Mouse (Mus musculus): Measurements from ENCODE around the gene Bsx.

The Bsx gene

GRCm38 (mm10) chr9:40889389-40889788 lies 15.5 kb downstream of the Bsx start:
- in situ Hi-C loops (cut with MboI; ENCODE audit: low sequenced_read_pairs): no loop called here

DNA sequence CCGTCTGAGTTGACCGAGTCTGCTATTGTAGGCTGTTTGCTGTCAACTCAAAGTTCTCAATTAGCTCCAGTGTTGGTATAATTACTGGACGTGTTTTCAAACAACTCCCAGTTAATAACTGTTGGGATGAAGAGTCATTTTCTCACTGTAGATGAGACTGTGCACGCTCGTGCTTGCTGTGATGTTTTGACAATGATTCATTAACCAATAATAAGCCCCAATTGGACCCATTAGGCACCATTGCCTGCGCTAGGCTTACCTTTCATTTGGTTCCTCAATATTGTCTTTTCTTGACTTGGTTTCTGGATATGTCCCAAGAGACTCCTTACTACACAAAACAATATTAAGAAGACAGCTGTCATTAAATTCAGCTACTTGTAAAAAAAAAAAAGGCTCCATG lies 18.5 kb downstream of the Bsx start:
- in situ Hi-C loops (cut with MboI; ENCODE audit: low sequenced_read_pairs): no loop called here

DNA sequence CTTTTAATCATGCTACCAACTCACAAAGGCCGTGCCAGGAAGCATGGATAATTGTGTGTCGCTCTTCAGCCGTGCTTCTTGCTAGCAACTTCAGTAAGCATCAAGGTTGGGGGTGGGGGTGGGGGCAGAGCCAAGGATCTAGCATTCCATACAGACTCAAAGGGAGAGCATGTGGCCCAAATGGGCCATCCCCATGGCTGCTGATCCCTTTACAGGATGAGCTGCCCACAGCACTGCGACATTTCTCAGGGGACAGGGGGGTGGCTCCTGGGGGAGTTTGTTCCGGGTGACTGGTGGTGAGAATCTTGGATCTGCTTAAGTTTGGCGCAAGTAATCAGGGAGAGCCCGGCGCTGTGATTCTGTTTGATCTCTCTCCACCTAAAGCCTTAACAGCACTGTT lies 33.5 kb downstream of the Bsx start:
- in situ Hi-C loops (cut with MboI; ENCODE audit: low sequenced_read_pairs): no loop called here

- in situ Hi-C loops (cut with MboI; ENCODE audit: low sequenced_read_pairs): no loop called here
Measured at GRCm38 (mm10) chr9:40908411-40908810, 34.5 kb downstream of the Bsx start.

GRCm38 (mm10) chr9:40908915-40909314 lies 35.0 kb downstream of the Bsx start:
- in situ Hi-C loops (cut with MboI; ENCODE audit: low sequenced_read_pairs): no loop called here

DNA sequence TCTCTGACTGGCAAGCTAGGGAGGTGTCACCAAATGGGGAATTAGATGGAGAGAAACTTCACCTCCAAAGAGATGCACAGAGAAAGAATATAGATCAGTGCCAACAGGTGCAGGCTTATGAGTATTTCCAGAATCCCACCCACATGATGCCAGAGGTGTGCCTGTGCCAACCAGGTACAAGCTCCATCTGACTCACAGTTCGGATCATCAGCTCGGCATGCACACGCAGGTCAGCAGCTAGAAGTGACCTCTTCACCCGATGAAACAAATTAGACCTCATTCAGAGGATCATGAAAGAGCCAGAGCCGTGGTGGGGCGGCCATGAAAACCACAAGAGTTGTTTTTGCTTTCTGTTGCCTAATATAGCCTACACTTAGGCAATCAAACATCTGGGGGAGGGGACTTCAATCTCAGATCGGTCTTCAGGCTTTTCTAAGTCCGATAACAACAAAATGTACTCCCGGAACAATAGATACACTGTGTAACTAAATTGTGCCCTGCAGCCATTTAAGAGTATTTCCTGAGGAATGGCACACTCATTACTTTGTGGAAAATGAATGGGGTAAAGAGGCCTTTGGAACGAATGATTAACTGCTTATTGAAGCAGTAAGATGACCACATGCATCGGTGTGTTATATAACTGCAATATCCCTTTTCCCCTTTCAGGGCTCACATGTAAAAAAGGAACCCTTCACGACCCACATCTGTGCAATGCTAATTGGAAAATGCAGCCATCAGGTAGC lies 44.1 kb downstream of the Bsx start:
- in situ Hi-C loops (cut with MboI; ENCODE audit: low sequenced_read_pairs): no loop called here

GRCm38 (mm10) chr9:40927351-40927980 lies 53.5 kb downstream of the Bsx start:
- in situ Hi-C loops (cut with MboI; ENCODE audit: low sequenced_read_pairs): no loop called here

Measured in CH12F3 (cell line).